Mouse (Mus musculus): ENCODE data around the gene Rcn2.

Rcn2 gene

DNA sequence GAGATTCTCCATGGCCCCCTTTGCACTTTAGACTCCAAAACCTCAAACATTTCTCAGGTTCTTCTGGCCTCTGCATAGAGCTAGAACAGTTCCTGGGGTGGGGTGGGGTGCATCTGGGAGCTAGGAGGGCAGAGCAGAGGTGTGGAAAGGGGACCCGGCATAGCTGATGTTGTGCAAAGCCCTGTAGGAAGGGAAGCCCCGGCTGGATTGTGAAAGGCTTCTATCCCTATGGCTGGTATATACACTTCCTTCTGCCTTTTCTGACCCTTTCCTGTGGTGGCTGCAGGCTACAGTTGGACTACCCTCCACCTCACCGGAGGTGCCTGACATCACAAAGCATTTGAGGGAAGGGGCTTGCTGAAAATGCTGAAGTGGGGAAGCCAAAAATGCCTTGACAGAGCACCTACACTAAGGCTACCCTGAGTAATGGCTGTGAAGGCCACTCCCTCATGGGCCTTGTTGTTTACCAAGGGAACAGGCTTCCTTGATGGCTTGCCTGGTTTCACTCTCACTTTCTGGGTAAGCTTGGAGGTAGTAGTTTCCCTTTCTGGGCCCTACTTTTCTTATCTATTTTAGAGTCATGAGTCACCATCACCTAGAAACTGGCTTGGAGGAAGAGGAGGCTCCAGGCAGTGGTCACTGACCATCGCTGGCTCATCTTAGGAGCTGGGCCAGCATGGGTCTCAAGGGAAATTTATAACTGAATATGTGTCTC, 56.1 kb downstream of the Rcn2 start:
- no peak for DNase-seq (ENCODE audit: low read depth, low spot score)

- DNase-seq (ENCODE audit: low read depth, low spot score), result no peak
Observed at GRCm38 (mm10) chr9:56100041-56100522, 58.4 kb downstream of the Rcn2 start.

- no peak for DNase-seq (ENCODE audit: low read depth, low spot score)
Observed at GRCm38 (mm10) chr9:56101022-56101421, 59.4 kb downstream of the Rcn2 start.

DNA sequence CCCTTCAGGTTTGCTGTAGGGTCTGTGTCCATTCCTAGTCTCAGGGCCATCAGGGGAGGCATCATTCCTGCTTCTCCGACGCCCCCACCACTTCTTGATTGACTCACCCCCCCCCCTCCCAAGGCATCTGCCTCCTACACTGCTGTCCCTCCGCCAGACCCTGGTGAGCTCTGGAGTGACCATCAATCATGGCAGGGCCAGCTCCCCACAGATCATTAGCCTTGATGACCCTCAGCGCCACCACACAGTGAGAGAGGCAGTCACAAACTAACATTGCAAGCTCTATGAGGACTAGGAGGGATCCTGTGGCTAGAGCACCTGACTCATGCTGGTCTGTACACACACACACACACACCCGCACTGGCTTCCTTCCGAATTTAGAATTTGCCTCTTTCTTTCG, 63.3 kb downstream of the Rcn2 start:
- DNase-seq (ENCODE audit: low read depth, low spot score), result no peak

- DNase-seq (ENCODE audit: low read depth, low spot score), result no peak
Observed at GRCm38 (mm10) chr9:56106274-56107072, 64.8 kb downstream of the Rcn2 start.

DNA sequence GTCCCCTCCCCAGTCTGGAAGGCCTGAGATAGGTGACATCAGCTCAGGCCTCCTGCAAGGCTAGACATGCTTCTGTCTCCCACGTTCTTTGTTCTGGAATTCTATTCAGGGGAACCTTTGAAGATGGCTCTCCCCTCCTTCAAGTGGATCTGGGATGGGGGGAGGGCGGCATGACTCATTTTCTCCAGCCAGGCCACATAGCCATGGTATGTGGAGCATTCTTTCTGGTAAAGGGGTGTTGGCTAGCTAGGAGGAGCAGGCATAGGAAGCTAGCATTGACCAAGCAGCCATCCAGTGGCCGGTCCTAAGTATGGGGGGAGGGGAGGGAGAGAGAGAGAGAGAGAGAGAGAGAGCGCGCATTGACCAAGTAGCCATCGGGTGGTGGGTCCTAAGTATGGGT, 65.9 kb downstream of the Rcn2 start:
- DNase-seq (ENCODE audit: low read depth, low spot score), result no peak

DNA sequence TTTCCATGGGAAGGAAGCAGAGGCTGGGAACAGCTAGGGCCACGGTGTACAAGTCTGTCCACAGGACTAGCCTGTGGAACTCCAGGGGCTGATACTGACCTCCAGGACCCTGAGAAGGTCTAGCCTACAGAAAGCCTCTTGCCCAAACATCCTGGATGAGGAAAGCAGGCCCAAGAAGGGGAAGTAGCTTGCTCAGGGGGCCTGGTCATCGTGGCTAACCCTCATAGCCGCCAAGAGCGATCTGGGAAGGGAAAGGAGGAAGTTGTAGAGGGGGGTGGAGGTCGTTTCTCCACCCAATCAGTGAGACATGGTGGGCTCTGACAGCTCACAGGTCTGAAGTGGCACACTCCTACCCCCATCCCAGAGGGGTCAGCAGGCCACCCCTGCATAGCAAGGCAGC, 66.5 kb downstream of the Rcn2 start:
- no peak for DNase-seq (ENCODE audit: low read depth, low spot score)

Data from retina, adult 2 months (tissue).